Mouse (Mus musculus) Patski (cell line): Measurements from ENCODE around the gene Arrb1. TPM values are rescaled to one million over a fixed set of nuclear protein-coding genes. Genes with fewer than 3 reads are reported as not detected.
A peak's percentile ranks its signal among the peaks of the same experiment; 100 is the strongest.

Experiments
- ATAC-seq: fragments of 100-300 bp; one replicate; pipeline ENCODE4 v1.8.0; 2021
- CTCF ChIA-PET: fragments of 350-600 bp; sonication (Branson Sonifier 250); formaldehyde crosslinking; loops from one replicate; lab custom pipeline; 2022; ENCODE audit warnings: inconsistent platforms; lab: Charles Lee
- POLR2A ChIA-PET: fragments of 350-600 bp; sonication (Branson Sonifier 250); formaldehyde crosslinking; loops from one replicate; lab custom pipeline; 2022; ENCODE audit warnings: antibody characterized with exemption, inconsistent platforms; lab: Charles Lee
- DNase-seq: peaks from one replicate; pipeline ENCODE4 v3.0.0-alpha.2; 2011; ENCODE audit warnings: low read depth, low spot score
- H3K27me3 ChIP-seq: fragments of 371-371 bp; one replicate; pipeline ENCODE4 v1.5.1; 2021
- CTCF ChIP-seq: fragments of 100-300 bp; IDR thresholded peaks from one replicate; pipeline ENCODE4 v1.5.1; 2021
- in situ Hi-C: fragments of 300-500 bp; cut with MboI; formaldehyde crosslinking; loops from 3 replicates; pipeline ENCODE4 v1.11.1; 2018; ENCODE audit warnings: low pct_unique_long_range_greater_than_20kb, mixed read lengths
- polyA plus RNA-seq: library from polyadenylated mRNA; unstranded; gene quantifications from one replicate; pipeline ENCODE4 v1.2.3, GENCODE M21; 2021

Gene Arrb1
- polyA plus RNA-seq, 1 experiment from 2014 or later: 11.7 TPM

GRCm38 (mm10) chr7:99537183-99537756, 2.0 kb downstream of the Arrb1 start:
- in situ Hi-C loops: no loop called here
- ChIA-PET POLR2A (interaction anchor here (0.9 to 1.4 kb wide), 2 partner anchors 15 to 19 kb away, joined by 3 read pairs; no protein-coding TSS in a partner anchor), CTCF (interaction anchor here (1.0 to 2.8 kb wide), 5 partner anchors 11 to 52 kb away, joined by 3 to 9 read pairs (median 3); no protein-coding TSS in a partner anchor)
- no peak for DNase-seq
- no peak for ATAC-seq
- no peaks in the 10 kb centered on the region for H3K27me3 ChIP-seq
- no peak for TF ChIP-seq CTCF

DNA sequence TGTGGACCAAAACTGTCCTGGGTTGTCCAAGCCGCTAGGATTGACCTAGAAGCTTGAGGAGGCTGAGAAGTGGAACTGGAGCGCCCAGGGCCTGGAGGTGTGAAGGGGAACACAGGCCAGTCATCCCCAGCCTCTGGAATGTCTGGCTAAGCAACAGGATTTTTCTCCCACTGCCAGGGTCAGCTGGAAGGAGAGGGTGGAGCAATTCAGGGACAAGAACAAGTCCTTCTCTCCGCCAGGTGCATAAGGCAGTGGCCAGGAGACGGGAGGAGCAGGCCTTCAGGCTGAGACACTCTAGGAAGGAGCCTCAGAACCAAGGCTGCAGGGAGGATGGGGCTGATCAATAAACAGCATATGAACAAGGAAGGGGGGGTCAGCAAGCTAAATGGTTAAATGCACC, 3.2 kb downstream of the Arrb1 start:
- DNase-seq: no peak
- ChIA-PET POLR2A (interaction anchor here (1.4 kb wide), 1 partner anchor 20 kb away, joined by 3 read pairs; no protein-coding TSS in a partner anchor), CTCF (interaction anchor here (1.7 kb wide), 1 partner anchor 17 kb away, joined by 3 read pairs; no protein-coding TSS in a partner anchor)
- in situ Hi-C loops: no loop called here
- ATAC-seq: no peak
- H3K27me3 ChIP-seq: no peaks in the 10 kb centered on the region
- no peak for TF ChIP-seq CTCF

GRCm38 (mm10) chr7:99539201-99539891, 4.1 kb downstream of the Arrb1 start:
- in situ Hi-C loops: no loop called here
- TF ChIP-seq CTCF: no peak
- POLR2A ChIA-PET: no interaction called here
- no peaks in the 10 kb centered on the region for H3K27me3 ChIP-seq
- DNase-seq (no peak), ATAC-seq (no peak)
- CTCF ChIA-PET: no interaction called here

DNA sequence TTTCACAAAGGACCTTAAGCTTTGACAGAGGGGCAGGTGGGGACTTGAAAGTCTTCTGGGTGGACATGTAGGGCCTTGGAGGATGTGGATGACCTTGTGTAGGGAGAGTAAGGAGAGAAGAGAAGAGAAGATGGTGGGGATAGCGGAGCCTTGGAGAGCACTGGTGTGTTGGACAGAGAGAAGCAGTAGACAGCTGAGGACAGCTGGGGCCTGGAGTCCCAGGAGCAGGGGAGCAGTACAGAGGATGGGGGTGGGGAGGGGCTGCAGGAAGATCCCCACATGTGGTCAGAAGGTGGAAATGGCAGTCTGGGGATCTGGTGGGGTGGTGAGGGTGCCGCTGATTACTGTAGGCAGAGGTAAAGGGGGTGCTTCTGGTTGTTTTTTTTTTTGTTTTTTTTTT, 4.8 kb downstream of the Arrb1 start:
- DNase-seq: no peak
- no peaks in the 10 kb centered on the region for H3K27me3 ChIP-seq
- no peak for ATAC-seq
- ChIA-PET CTCF (no interaction called here), POLR2A (no interaction called here)
- TF ChIP-seq CTCF: no peak
- in situ Hi-C loops: no loop called here

- H3K27me3 ChIP-seq: no peaks in the 10 kb centered on the region
- DNase-seq (no peak), ATAC-seq (no peak)
- in situ Hi-C loops: no loop called here
- ChIA-PET POLR2A (no interaction called here), CTCF (no interaction called here)
- TF ChIP-seq CTCF: no peak
These were observed 5.9 kb downstream of the Arrb1 start for GRCm38 (mm10) chr7:99541204-99541603.

DNA sequence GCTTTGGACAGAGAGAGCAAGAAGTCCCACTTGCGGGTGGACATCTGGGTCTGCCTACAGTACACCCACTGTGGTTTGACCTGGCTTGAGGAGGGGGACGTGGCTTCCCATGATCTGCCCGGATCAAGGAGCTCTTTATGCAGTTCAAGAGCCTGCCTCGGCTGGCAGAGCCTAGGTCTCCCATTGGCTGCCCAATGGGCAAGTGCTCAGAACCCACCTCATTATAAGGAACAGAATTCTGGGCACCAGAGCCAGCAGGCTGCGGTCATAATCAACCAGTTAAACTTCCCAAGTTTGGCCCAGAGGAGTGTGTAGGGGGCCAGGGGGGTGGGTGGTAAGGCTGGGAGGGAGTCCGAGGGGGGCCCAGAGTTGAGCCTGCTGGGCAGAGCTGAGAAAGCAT, 9.0 kb downstream of the Arrb1 start:
- CTCF ChIA-PET: interaction anchor here (1.3 kb wide), 1 partner anchor 12 kb away, joined by 3 read pairs; no protein-coding TSS in a partner anchor
- ATAC-seq (no peak), DNase-seq (no peak)
- no peaks in the 10 kb centered on the region for H3K27me3 ChIP-seq
- no peak for TF ChIP-seq CTCF
- POLR2A ChIA-PET: no interaction called here
- in situ Hi-C loops: no loop called here

DNA sequence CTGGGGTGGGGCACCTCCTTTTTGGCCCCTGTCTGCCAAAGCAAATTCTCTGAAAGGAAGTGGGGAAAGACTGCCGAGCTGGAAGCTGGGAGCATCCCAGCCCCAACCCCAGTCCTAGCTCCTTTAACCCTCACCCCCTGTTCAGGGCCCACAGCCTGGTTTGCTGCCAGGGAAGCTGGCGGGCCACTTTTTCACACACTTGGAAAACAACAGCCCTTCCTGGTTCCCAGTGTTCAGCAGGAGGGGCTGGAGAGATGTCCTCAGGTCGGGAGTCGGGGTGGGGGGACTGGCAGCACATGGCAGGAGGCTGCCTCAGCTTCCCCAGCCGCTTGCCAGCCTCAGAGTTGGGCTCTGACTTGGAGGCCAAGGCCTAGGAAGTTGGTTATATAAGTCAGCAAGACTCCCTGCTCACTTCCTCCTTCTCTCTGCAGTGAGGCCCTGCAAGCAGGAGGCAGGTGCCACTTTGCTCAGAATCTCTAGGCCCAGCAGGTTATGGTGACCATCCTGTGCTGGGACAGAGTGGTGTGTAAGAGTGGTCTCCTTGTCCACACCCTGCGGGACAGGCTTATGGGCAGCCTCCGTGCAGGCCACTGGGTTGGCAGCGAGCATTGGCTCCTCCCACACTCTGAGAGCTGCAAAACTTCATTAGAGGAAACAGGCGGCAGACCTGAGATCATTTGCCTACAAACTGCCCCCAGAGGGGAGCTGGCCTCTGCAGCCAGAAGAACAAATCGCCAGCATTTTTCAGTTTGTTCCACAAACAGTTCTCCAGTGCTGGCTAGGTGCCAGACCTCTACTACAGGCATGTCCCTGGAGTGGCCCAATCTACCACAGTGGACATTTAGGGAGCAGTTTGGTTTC, 10.8 kb downstream of the Arrb1 start:
- TF ChIP-seq CTCF: no peak
- no peaks in the 10 kb centered on the region for H3K27me3 ChIP-seq
- ATAC-seq (peak; percentile 45), DNase-seq (no peak)
- CTCF ChIA-PET: interaction anchor here (0.9 to 2.7 kb wide), 4 partner anchors 10 to 44 kb away, joined by 3 to 12 read pairs (median 6); no protein-coding TSS in a partner anchor
- in situ Hi-C loops: no loop called here
- POLR2A ChIA-PET: no interaction called here

DNA sequence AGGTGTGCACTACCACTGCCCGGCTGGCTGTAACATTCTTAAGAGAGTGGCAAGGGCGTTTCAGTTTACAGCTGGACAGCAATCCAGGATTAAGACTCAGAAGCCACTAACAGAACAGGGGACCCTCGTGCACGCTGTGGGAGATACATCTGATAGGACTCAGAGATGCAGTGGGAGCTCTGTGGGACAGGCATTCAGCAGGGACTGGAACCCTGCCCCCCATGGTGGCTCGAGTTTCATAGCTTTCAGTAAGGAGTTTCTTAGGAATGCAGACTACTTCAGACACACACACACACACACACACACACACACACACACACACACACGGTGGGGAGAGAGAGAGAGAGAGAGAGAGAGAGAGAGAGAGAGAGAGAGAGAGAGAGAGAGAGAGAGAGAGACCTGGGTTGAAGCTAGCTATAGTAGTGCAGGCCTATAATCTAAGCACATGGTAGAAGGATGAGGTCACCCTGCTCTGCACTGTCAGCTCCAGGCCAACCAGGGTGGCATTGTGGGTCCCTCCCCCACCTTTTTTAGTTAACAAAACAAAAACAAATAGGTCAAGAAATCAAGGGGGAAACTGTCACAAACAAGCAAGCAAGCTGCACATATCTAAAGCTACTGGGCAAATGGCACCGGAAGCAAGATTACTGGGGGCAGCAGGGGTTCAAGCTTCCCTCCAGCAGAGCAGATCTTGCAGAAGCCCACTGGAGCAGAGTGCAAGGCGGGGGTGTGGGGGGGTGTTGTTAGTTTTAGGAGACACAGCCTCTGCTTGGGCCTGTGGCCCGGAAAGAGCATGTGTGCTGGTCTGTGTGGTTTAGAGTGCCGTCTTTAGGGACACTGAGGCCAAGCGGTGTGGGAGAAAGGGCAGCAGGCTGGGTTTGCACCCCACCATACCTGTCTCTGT, 12.6 kb downstream of the Arrb1 start:
- no peak for TF ChIP-seq CTCF
- CTCF ChIA-PET: interaction anchor here (0.6 to 2.7 kb wide), 7 partner anchors 8 to 48 kb away, joined by 3 to 12 read pairs (median 6); no protein-coding TSS in a partner anchor
- POLR2A ChIA-PET: interaction anchor here (0.6 kb wide), 1 partner anchor 25 kb away, joined by 3 read pairs; no protein-coding TSS in a partner anchor
- DNase-seq (no peak), ATAC-seq (no peak)
- in situ Hi-C loops: no loop called here
- H3K27me3 ChIP-seq: no peaks in the 10 kb centered on the region

GRCm38 (mm10) chr7:99549668-99550067, 14.4 kb downstream of the Arrb1 start:
- no peak for DNase-seq
- H3K27me3 ChIP-seq: no peaks in the 10 kb centered on the region
- ChIA-PET CTCF (interaction anchor here (1.2 kb wide), 1 partner anchor 50 kb away, joined by 3 read pairs; no protein-coding TSS in a partner anchor), POLR2A (no interaction called here)
- TF ChIP-seq CTCF: no peak
- ATAC-seq: no peak
- in situ Hi-C loops: no loop called here
